Mouse (Mus musculus) testis, adult 2 months (tissue): ENCODE measurements at regions not wholly inside any gene's neighbourhood (a gene's known extent, or its start where the extent isn't known, plus 50 kb on each side); places are given as distances from the start of the nearest gene placed in this dataset.

Experiments
- CTCF ChIP-seq: fragments of 200-500 bp; IDR thresholded peaks from 2 replicates; pipeline ENCODE4 v1.5.1; 2012; ENCODE audit warnings: low read depth, mild to moderate bottlenecking, inconsistent platforms, low read length, moderate library complexity; ENCODE audit not compliant: control insufficient read depth, insufficient read depth, insufficient replicate concordance
- POLR2A ChIP-seq: fragments of 200-500 bp; IDR thresholded peaks from 2 replicates; pipeline ENCODE4 v1.6.1; 2012; ENCODE audit warnings: low read depth, mild to moderate bottlenecking, inconsistent platforms, low read length, moderate library complexity; ENCODE audit not compliant: control insufficient read depth

DNA sequence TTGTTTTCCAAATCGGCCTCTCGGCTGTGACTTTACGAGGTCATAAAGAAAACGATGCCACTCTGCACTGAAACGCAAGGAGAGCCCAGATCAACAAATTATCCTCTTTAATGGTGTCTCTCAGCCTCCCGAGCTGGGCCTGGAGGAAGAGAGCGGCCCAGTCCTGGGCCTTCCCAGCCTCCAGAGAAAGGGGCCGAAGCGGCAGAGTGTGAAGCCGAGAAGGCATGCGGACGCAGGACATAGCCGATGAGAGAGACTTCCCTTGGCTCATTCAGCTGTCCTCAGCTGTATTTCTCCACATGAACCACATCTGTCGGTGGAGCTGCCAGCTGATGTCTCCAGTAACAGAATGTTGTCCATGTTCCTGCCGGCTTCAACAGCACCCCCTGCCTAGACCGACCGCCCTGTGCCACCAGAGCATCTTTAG lies 350.5 kb upstream of the Zfp703 start:
- TF ChIP-seq CTCF: no peak
- TF ChIP-seq POLR2A: no peak
